Mouse (Mus musculus) regulatory T cell (primary cell): ENCODE data around the gene Pde6g.

Experiments
- in situ Hi-C: fragments of 300-600 bp; cut with MboI, MseI; formaldehyde crosslinking; loops from one replicate; pipeline ENCODE4 v1.15.1; 2025; ENCODE audit warnings: high pct_unique_total_duplicates

Gene Pde6g

GRCm38 (mm10) chr11:120467051-120467735, 13.9 kb upstream of the Pde6g start, which contains the start of gene Arl16:
TSS of gene Arl16 (minus strand) at chr11:120467607.
- in situ Hi-C loops = no loop called here

- in situ Hi-C loops = no loop called here
Measured at GRCm38 (mm10) chr11:120465521-120465920, 12.2 kb upstream of the Pde6g start.

- in situ Hi-C loops = no loop called here
Measured at GRCm38 (mm10) chr11:120464365-120464764, 11.1 kb upstream of the Pde6g start.

- in situ Hi-C loops = no loop called here
Measured at GRCm38 (mm10) chr11:120463536-120463935, 10.2 kb upstream of the Pde6g start.

- in situ Hi-C loops = no loop called here
Measured at GRCm38 (mm10) chr11:120458847-120459597, 5.7 kb upstream of the Pde6g start.

GRCm38 (mm10) chr11:120457772-120458751, 4.8 kb upstream of the Pde6g start, which contains the start of the genes Oxld1 and Ccdc137:
TSS of gene Oxld1 (minus strand) at chr11:120458068.
TSS of gene Ccdc137 (plus strand) at chr11:120458115.
- in situ Hi-C loops = no loop called here

GRCm38 (mm10) chr11:120457370-120457769, 4.1 kb upstream of the Pde6g start:
- in situ Hi-C loops = no loop called here

- in situ Hi-C loops = no loop called here
Measured at GRCm38 (mm10) chr11:120455413-120455812, 2.1 kb upstream of the Pde6g start.

- in situ Hi-C loops = no loop called here
Measured at GRCm38 (mm10) chr11:120454965-120455364, 1.7 kb upstream of the Pde6g start.

GRCm38 (mm10) chr11:120452246-120452645, 1.1 kb downstream of the Pde6g start:
- in situ Hi-C loops = no loop called here

- in situ Hi-C loops = no loop called here
Measured at GRCm38 (mm10) chr11:120447179-120447578, 6.1 kb downstream of the Pde6g start.

GRCm38 (mm10) chr11:120445475-120445874, 7.8 kb downstream of the Pde6g start:
- in situ Hi-C loops = no loop called here

- in situ Hi-C loops = no loop called here
Measured at GRCm38 (mm10) chr11:120444106-120444505, 9.2 kb downstream of the Pde6g start.

- in situ Hi-C loops = no loop called here
Measured at GRCm38 (mm10) chr11:120442765-120443280, 10.5 kb downstream of the Pde6g start.

GRCm38 (mm10) chr11:120442344-120442743, 11.0 kb downstream of the Pde6g start, which contains the start of gene Tspan10:
TSS of gene Tspan10 (plus strand) at chr11:120442644.
- in situ Hi-C loops = no loop called here

- in situ Hi-C loops = no loop called here
Measured at GRCm38 (mm10) chr11:120437857-120438385, 15.4 kb downstream of the Pde6g start.

- in situ Hi-C loops = no loop called here
Measured at GRCm38 (mm10) chr11:120437152-120437856, 16.0 kb downstream of the Pde6g start, which contains the start of gene Nploc4. TSS of gene Nploc4 (minus strand) at chr11:120437708.

GRCm38 (mm10) chr11:120426727-120427126, 26.6 kb downstream of the Pde6g start:
- in situ Hi-C loops = no loop called here

GRCm38 (mm10) chr11:120423569-120424295, 29.6 kb downstream of the Pde6g start:
- in situ Hi-C loops = no loop called here
